Mouse (Mus musculus): ENCODE measurements around the gene Aqp3. TPM values are rescaled to one million over a fixed set of nuclear protein-coding genes. Genes with fewer than 3 reads are reported as not detected.

The Aqp3 gene
- polyA plus RNA-seq, 1 experiment from 2014 or later, result 1.0 TPM

GRCm38 (mm10) chr4:41097381-41097780 is 602 bp downstream of the Aqp3 start:
- H3K9ac ChIP-seq (replicated peaks; ENCODE audit: low read length), result no peak overlapping the region
- H3K4me3 ChIP-seq (ENCODE audit: low read depth, low read length), result no peak overlapping the region; the same call in 1 of the 2 replicates

GRCm38 (mm10) chr4:41096794-41097193 is 1.2 kb downstream of the Aqp3 start:
- no peak for ATAC-seq (replicated peaks; ENCODE audit: insufficient number of reproducible peaks, low FRiP score, low TSS enrichment, low read depth)
- H3K9me3 ChIP-seq (replicated peaks; ENCODE audit: control insufficient read depth, low read length), result no peaks in the 10 kb centered on the region
- H3K27me3 ChIP-seq (ENCODE audit: control insufficient read depth, insufficient read depth, low read length), result peaks cover 18% of the 10 kb centered on the region
- no peak overlapping the region for H3K27ac ChIP-seq (replicated peaks; ENCODE audit: low read depth, low read length)
- H3K4me2 ChIP-seq (ENCODE audit: low read depth, low read length), result no peak overlapping the region
- WGBS, result 66% methylated on average over 5 of the region's 5 CpGs
- no peak for DNase-seq (ENCODE audit: low spot score)
- no peaks in the 10 kb centered on the region; the same call in 1 of the 2 replicates for H3K4me1 ChIP-seq (ENCODE audit: control insufficient read depth, insufficient read depth, low read length)
- H3K9ac ChIP-seq (replicated peaks; ENCODE audit: low read length), result no peak overlapping the region
- no peak overlapping the region for H3K4me3 ChIP-seq (ENCODE audit: low read depth, low read length)
- H3K36me3 ChIP-seq (replicated peaks; ENCODE audit: control insufficient read depth, insufficient read depth, low read depth, low read length), result no peaks in the 10 kb centered on the region

More at GRCm38 (mm10) chr4:41097381-41097780, 602 bp downstream of the Aqp3 start:
- H3K4me2 ChIP-seq (ENCODE audit: low read depth, low read length), result no peak overlapping the region; the same call in 1 of the 2 replicates
- ATAC-seq (replicated peaks; ENCODE audit: insufficient number of reproducible peaks, low FRiP score, low TSS enrichment, low read depth) (no peak), DNase-seq (ENCODE audit: low spot score) (no peak)
- H3K27me3 ChIP-seq (ENCODE audit: control insufficient read depth, insufficient read depth, low read length), result peaks cover 18% of the 10 kb centered on the region
- H3K9me3 ChIP-seq (replicated peaks; ENCODE audit: control insufficient read depth, low read length), result no peaks in the 10 kb centered on the region
- no peak overlapping the region for H3K27ac ChIP-seq (replicated peaks; ENCODE audit: low read depth, low read length)
- no peaks in the 10 kb centered on the region; the same call in 1 of the 2 replicates for H3K4me1 ChIP-seq (ENCODE audit: control insufficient read depth, insufficient read depth, low read length)
- WGBS, result 39% methylated on average over 13 of the region's 13 CpGs
- H3K36me3 ChIP-seq (replicated peaks; ENCODE audit: control insufficient read depth, insufficient read depth, low read depth, low read length), result no peaks in the 10 kb centered on the region

DNA sequence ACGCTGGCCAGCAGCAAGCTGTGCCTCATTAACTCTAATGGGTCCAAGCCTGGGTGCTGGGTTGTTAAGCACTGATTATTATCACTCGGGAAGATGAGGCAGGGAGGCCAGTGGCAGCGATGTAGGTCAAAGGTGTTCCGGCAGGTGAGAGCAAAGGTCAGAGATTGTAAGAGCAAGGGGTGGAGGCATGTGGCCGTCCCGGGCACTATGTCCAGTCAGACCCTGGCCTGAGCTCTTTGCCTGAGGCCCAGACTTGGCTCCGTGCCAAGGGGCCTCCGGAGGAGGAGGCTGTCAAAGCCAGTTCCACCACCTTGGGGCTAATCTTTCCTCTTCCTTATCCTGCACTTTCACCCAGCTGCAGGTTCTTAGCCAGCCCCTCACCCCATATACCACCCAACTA is 1.8 kb downstream of the Aqp3 start:
- H3K27me3 ChIP-seq (ENCODE audit: control insufficient read depth, insufficient read depth, low read length), result peaks cover 18% of the 10 kb centered on the region
- H3K9me3 ChIP-seq (replicated peaks; ENCODE audit: control insufficient read depth, low read length), result no peaks in the 10 kb centered on the region
- no peak overlapping the region for H3K9ac ChIP-seq (replicated peaks; ENCODE audit: low read length)
- no peaks in the 10 kb centered on the region; the same call in 1 of the 2 replicates for H3K4me1 ChIP-seq (ENCODE audit: control insufficient read depth, insufficient read depth, low read length)
- H3K4me2 ChIP-seq (ENCODE audit: low read depth, low read length), result no peak overlapping the region
- no peak overlapping the region for H3K4me3 ChIP-seq (ENCODE audit: low read depth, low read length)
- ATAC-seq (replicated peaks; ENCODE audit: insufficient number of reproducible peaks, low FRiP score, low TSS enrichment, low read depth), result no peak
- WGBS, result 59% methylated on average over 8 of the region's 8 CpGs
- no peaks in the 10 kb centered on the region for H3K36me3 ChIP-seq (replicated peaks; ENCODE audit: control insufficient read depth, insufficient read depth, low read depth, low read length)
- H3K27ac ChIP-seq (replicated peaks; ENCODE audit: low read depth, low read length), result no peak overlapping the region
- no peak for DNase-seq (ENCODE audit: low spot score)

DNA sequence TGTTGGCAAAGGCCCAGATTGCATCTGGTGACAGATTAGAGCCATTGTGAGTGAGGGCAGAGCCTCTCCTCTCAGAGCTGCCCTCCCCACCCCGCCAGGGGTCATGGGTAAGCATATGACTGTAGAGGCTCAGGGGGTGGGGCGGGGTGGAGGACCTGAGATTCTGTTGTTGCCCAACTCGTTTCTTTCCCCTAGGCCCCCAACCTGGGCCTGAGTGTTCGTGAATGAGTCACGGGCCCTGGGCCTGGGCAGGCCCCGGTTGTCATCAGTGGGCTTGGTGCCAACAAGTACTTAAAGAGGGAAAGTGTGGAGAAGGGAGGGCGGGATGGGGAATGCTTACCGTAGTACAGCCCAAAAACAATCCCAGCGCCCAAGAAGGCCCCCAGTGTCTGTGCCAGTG is 3.6 kb downstream of the Aqp3 start:
- Histone ChIP-seq H3K36me3 (replicated peaks; ENCODE audit: control insufficient read depth, insufficient read depth, low read depth, low read length) (no peaks in the 10 kb centered on the region), H3K9me3 (replicated peaks; ENCODE audit: control insufficient read depth, low read length) (no peaks in the 10 kb centered on the region), H3K4me1 (ENCODE audit: control insufficient read depth, insufficient read depth, low read length) (no peaks in the 10 kb centered on the region; the same call in 1 of the 2 replicates), H3K4me2 (ENCODE audit: low read depth, low read length) (no peak overlapping the region), H3K9ac (replicated peaks; ENCODE audit: low read length) (no peak overlapping the region), H3K4me3 (ENCODE audit: low read depth, low read length) (no peak overlapping the region), H3K27ac (replicated peaks; ENCODE audit: low read depth, low read length) (no peak overlapping the region), H3K27me3 (ENCODE audit: control insufficient read depth, insufficient read depth, low read length) (peaks cover 18% of the 10 kb centered on the region)
- no peak for ATAC-seq (replicated peaks; ENCODE audit: insufficient number of reproducible peaks, low FRiP score, low TSS enrichment, low read depth)
- DNase-seq (ENCODE audit: low spot score), result no peak
- 89% methylated on average over 9 of the region's 9 CpGs for WGBS

- Histone ChIP-seq H3K27me3 (ENCODE audit: control insufficient read depth, insufficient read depth, low read length) (peaks cover 13% of the 10 kb centered on the region), H3K4me2 (ENCODE audit: low read depth, low read length) (no peak overlapping the region), H3K9me3 (replicated peaks; ENCODE audit: control insufficient read depth, low read length) (no peaks in the 10 kb centered on the region), H3K4me1 (ENCODE audit: control insufficient read depth, insufficient read depth, low read length) (no peaks in the 10 kb centered on the region; the same call in 1 of the 2 replicates), H3K27ac (replicated peaks; ENCODE audit: low read depth, low read length) (no peak overlapping the region), H3K36me3 (replicated peaks; ENCODE audit: control insufficient read depth, insufficient read depth, low read depth, low read length) (no peaks in the 10 kb centered on the region), H3K9ac (replicated peaks; ENCODE audit: low read length) (no peak overlapping the region), H3K4me3 (ENCODE audit: low read depth, low read length) (no peak overlapping the region)
- ATAC-seq (replicated peaks; ENCODE audit: insufficient number of reproducible peaks, low FRiP score, low TSS enrichment, low read depth), result no peak
- 82% methylated on average over 1 of the region's 1 CpGs for WGBS
- DNase-seq (ENCODE audit: low spot score), result no peak
Measured at GRCm38 (mm10) chr4:41092958-41093357, 5.0 kb downstream of the Aqp3 start.

DNA sequence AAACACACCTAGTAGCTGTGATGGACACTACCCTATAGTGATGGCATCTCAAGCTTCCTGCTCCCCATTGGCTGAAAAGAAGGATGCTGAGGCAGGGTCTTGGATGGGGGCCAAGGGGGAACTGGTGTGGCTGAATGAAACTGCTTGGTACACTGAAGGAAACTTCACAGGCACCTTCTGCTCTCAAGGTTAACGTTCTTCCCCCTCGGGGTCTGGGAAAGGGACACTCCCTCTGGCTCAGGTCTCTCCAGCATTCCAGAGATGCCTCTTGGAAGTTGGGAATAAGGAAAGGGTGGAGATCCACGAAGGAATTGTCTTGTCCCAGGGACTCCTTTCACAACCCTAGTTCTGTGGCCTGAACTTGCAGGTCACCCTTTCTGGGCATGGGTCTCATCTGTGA is 6.6 kb downstream of the Aqp3 start:
- Histone ChIP-seq H3K9ac (replicated peaks; ENCODE audit: low read length) (no peak overlapping the region), H3K27me3 (ENCODE audit: control insufficient read depth, insufficient read depth, low read length) (no peaks in the 10 kb centered on the region), H3K4me3 (ENCODE audit: low read depth, low read length) (no peak overlapping the region), H3K9me3 (replicated peaks; ENCODE audit: control insufficient read depth, low read length) (no peaks in the 10 kb centered on the region), H3K4me2 (ENCODE audit: low read depth, low read length) (no peak overlapping the region), H3K27ac (replicated peaks; ENCODE audit: low read depth, low read length) (no peak overlapping the region), H3K4me1 (ENCODE audit: control insufficient read depth, insufficient read depth, low read length) (no peaks in the 10 kb centered on the region), H3K36me3 (replicated peaks; ENCODE audit: control insufficient read depth, insufficient read depth, low read depth, low read length) (no peaks in the 10 kb centered on the region)
- no peak for DNase-seq (ENCODE audit: low spot score)
- ATAC-seq (replicated peaks; ENCODE audit: insufficient number of reproducible peaks, low FRiP score, low TSS enrichment, low read depth), result no peak
- 61% methylated on average over 3 of the region's 3 CpGs for WGBS

DNA sequence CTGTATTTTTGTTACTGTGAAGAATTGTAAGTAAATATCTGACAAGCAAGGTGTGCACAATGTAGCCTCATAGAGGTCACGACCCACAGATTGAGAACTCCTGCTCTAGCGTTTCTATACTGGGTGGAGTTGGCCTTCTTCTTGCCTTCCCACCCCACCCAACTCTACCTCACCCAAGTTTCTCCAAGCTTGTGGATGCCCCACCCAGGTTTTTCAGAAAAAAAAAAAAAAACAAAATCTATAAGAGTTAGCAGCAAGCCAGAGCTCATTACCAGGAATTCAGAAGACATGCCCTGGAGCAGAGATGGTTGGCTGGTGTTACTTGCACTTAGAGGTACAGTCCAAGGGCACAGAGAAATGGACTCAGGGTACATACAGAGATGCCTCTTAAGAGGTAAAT is 8.3 kb downstream of the Aqp3 start:
- Histone ChIP-seq H3K27ac (replicated peaks; ENCODE audit: low read depth, low read length) (no peak overlapping the region), H3K4me1 (ENCODE audit: control insufficient read depth, insufficient read depth, low read length) (no peaks in the 10 kb centered on the region), H3K4me3 (ENCODE audit: low read depth, low read length) (no peak overlapping the region), H3K9me3 (replicated peaks; ENCODE audit: control insufficient read depth, low read length) (no peaks in the 10 kb centered on the region), H3K9ac (replicated peaks; ENCODE audit: low read length) (no peak overlapping the region), H3K27me3 (ENCODE audit: control insufficient read depth, insufficient read depth, low read length) (no peaks in the 10 kb centered on the region), H3K36me3 (replicated peaks; ENCODE audit: control insufficient read depth, insufficient read depth, low read depth, low read length) (no peaks in the 10 kb centered on the region), H3K4me2 (ENCODE audit: low read depth, low read length) (no peak overlapping the region)
- 68% methylated on average over 2 of the region's 2 CpGs for WGBS
- no peak for ATAC-seq (replicated peaks; ENCODE audit: insufficient number of reproducible peaks, low FRiP score, low TSS enrichment, low read depth)
- no peak for DNase-seq (ENCODE audit: low spot score)

DNA sequence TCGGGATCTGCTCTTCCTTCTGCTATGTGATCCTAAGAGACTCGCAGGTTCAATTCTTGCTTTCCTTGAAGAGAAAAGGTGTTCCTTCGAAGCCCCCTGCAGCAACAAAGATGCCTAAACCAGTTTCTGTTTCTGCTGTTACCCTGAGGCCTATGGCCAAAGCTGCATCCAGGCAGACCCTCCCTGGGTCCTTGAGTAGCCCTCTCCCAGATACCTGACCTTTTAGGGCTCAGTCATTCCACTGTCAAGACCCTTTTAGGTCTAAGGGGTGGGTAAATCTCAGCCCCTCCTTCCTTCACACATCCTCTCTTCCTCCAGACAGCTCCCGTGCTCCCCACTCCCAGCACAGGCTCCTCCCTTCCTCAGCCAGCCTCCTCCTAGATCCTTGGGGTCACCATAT is 8.8 kb downstream of the Aqp3 start:
- Histone ChIP-seq H3K36me3 (replicated peaks; ENCODE audit: control insufficient read depth, insufficient read depth, low read depth, low read length) (no peaks in the 10 kb centered on the region), H3K27ac (replicated peaks; ENCODE audit: low read depth, low read length) (no peak overlapping the region), H3K27me3 (ENCODE audit: control insufficient read depth, insufficient read depth, low read length) (no peaks in the 10 kb centered on the region), H3K4me3 (ENCODE audit: low read depth, low read length) (no peak overlapping the region), H3K9me3 (replicated peaks; ENCODE audit: control insufficient read depth, low read length) (no peaks in the 10 kb centered on the region), H3K4me1 (ENCODE audit: control insufficient read depth, insufficient read depth, low read length) (no peaks in the 10 kb centered on the region), H3K9ac (replicated peaks; ENCODE audit: low read length) (no peak overlapping the region), H3K4me2 (ENCODE audit: low read depth, low read length) (no peak overlapping the region)
- ATAC-seq (replicated peaks; ENCODE audit: insufficient number of reproducible peaks, low FRiP score, low TSS enrichment, low read depth) (no peak), DNase-seq (ENCODE audit: low spot score) (no peak)
- whole genome bisulfite sequencing, result 82% methylated on average over 4 of the region's 4 CpGs

All from embryonic facial prominence, embryonic 11.5 days (tissue).